Mouse (Mus musculus) liver, adult 2 months (tissue): Measurements from ENCODE around the gene Sox6.

Experiments
- CTCF ChIP-seq: fragments of 200-500 bp; IDR thresholded peaks from 2 replicates; pipeline ENCODE4 v1.5.1; 2011; ENCODE audit warnings: low read depth, low read length, control low read depth
- POLR2A ChIP-seq: fragments of 200-500 bp; IDR thresholded peaks from 2 replicates; pipeline ENCODE4 v1.6.1; 2011; ENCODE audit warnings: low read length, control low read depth; ENCODE audit not compliant: insufficient read depth; ENCODE audit errors: extremely low read depth

GRCm38 (mm10) chr7:115844910-115845309 lies 193.7 kb downstream of the Sox6 start:
- TF ChIP-seq CTCF (no peak), POLR2A (no peak)
